Mouse (Mus musculus): Measurements from ENCODE around the gene Fam214a. TPM values are rescaled to one million over a fixed set of nuclear protein-coding genes. Genes with fewer than 3 reads are reported as not detected.

Gene Fam214a
- polyA plus RNA-seq, 1 experiment from 2014 or later = 3.7 TPM

DNA sequence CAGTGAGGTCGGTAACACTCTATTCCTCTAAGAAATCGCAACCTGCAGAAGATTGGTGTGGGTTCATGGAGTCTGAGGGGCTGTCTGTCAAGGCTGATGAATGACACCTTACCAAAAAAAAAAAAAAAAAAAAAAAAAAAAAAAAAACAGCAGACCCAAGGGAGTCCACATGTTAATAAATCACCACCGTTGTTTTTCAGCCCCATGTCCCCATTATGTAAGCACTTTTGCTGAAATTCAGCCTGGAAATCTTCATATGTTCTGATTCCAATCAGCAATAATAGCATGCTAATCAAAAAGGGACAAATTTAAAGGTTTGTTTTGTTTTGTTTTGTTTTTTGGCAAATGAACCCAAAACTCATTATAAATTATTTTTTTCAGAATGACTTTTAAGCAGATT is 37.1 kb upstream of the Fam214a start:
- Histone ChIP-seq H3K9ac (ENCODE audit: low read depth, low read length) (no peak overlapping the region), H3K4me1 (replicated peaks; ENCODE audit: control insufficient read depth, insufficient read depth, low read length) (no peaks in the 10 kb centered on the region), H3K27me3 (replicated peaks; ENCODE audit: control insufficient read depth, insufficient read depth, low read length) (no peaks in the 10 kb centered on the region), H3K4me3 (ENCODE audit: low read depth, low read length) (no peak overlapping the region), H3K27ac (ENCODE audit: low read depth, low read length) (no peak overlapping the region), H3K36me3 (ENCODE audit: control insufficient read depth, insufficient read depth, low read length) (no peaks in the 10 kb centered on the region), H3K4me2 (no peak overlapping the region), H3K9me3 (ENCODE audit: control insufficient read depth, low read length) (no peaks in the 10 kb centered on the region)
- WGBS = 84% methylated on average over 3 of the region's 3 CpGs
- DNase-seq (ENCODE audit: low spot score) (no peak), ATAC-seq (replicated peaks; ENCODE audit: low FRiP score) (no peak)

DNA sequence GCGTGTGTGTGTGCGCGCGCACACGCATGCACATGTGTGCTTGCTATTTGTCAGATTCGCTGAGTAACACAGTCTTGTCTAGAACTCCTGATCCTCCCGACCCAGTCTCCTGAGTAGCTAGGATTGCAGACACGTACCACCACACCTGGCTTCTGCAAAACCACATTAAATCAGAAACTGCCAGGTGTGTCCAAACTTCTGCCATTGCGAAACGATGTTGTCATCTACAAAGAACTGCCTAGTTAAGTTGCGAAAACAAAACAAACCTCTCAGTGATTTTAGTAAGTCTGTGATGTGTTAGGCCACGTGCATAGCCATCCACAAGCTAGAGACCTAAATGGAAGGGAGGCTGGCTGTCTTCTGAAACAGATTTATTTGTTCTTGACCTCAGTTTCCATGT is 32.2 kb upstream of the Fam214a start:
- 86% methylated on average over 12 of the region's 12 CpGs for WGBS

DNA sequence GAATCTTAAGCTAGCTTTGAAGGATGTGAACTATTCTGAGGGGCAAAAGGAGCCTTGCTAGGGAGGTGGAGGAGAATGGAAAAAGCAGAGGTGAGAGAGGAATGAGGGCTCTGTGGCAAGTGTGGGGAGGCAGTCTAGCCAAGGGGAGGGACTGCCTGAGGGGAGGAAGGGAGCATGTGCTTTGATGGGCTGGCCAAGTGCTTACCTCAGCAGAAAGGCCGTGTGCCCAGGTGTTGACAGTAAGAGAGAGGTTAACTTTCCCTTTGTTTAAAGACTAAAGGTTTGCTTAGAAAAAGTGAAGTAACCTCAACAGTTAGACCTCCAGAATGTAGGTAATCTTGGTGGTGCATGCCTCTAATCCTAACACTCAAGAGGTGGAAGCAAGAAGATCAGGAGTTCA is 31.3 kb upstream of the Fam214a start:
- DNase-seq (ENCODE audit: low spot score) (no peak), ATAC-seq (replicated peaks; ENCODE audit: low FRiP score) (no peak)
- Histone ChIP-seq H3K36me3 (ENCODE audit: control insufficient read depth, insufficient read depth, low read length) (no peaks in the 10 kb centered on the region), H3K27me3 (replicated peaks; ENCODE audit: control insufficient read depth, insufficient read depth, low read length) (no peaks in the 10 kb centered on the region), H3K4me3 (ENCODE audit: low read depth, low read length) (no peak overlapping the region), H3K9me3 (ENCODE audit: control insufficient read depth, low read length) (no peaks in the 10 kb centered on the region), H3K27ac (ENCODE audit: low read depth, low read length) (no peak overlapping the region), H3K9ac (ENCODE audit: low read depth, low read length) (no peak overlapping the region), H3K4me2 (no peak overlapping the region), H3K4me1 (replicated peaks; ENCODE audit: control insufficient read depth, insufficient read depth, low read length) (no peaks in the 10 kb centered on the region)
- WGBS = 42% methylated on average over 1 of the region's 1 CpGs

More for the DNA sequence above, 32.2 kb upstream of the Fam214a start:
- no peaks in the 10 kb centered on the region for H3K36me3 ChIP-seq (ENCODE audit: control insufficient read depth, insufficient read depth, low read length)
- no peak overlapping the region for H3K27ac ChIP-seq (ENCODE audit: low read depth, low read length)
- ATAC-seq (replicated peaks; ENCODE audit: low FRiP score) = no peak
- no peak overlapping the region for H3K9ac ChIP-seq (ENCODE audit: low read depth, low read length)
- no peaks in the 10 kb centered on the region for H3K4me1 ChIP-seq (replicated peaks; ENCODE audit: control insufficient read depth, insufficient read depth, low read length)
- no peak overlapping the region for H3K4me3 ChIP-seq (ENCODE audit: low read depth, low read length)
- no peaks in the 10 kb centered on the region for H3K27me3 ChIP-seq (replicated peaks; ENCODE audit: control insufficient read depth, insufficient read depth, low read length)
- DNase-seq (ENCODE audit: low spot score) = no peak
- no peak overlapping the region for H3K4me2 ChIP-seq
- H3K9me3 ChIP-seq (ENCODE audit: control insufficient read depth, low read length) = no peaks in the 10 kb centered on the region

DNA sequence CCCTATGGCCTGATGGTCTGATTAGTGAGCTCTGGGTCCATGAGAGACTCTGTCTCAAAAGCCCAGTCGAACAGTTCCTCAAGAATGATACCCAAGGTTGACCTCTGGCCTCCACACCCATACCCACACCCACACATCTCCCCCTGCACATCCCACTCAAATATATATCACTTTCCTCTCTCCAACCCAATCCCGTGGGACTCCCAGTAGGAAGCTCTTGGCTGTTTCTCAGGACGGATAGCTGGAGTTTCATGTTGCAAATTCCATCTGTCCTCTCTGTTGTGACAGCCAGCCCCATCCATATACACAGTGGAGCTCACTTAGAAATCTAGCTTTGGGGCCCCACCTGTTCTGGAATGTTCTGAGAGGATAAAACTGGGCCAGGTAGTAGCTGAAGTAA is 29.8 kb upstream of the Fam214a start:
- Histone ChIP-seq H3K9ac (ENCODE audit: low read depth, low read length) (no peak overlapping the region), H3K4me2 (no peak overlapping the region), H3K4me3 (ENCODE audit: low read depth, low read length) (no peak overlapping the region), H3K27me3 (replicated peaks; ENCODE audit: control insufficient read depth, insufficient read depth, low read length) (no peaks in the 10 kb centered on the region), H3K4me1 (replicated peaks; ENCODE audit: control insufficient read depth, insufficient read depth, low read length) (no peaks in the 10 kb centered on the region), H3K9me3 (ENCODE audit: control insufficient read depth, low read length) (no peaks in the 10 kb centered on the region), H3K36me3 (ENCODE audit: control insufficient read depth, insufficient read depth, low read length) (no peaks in the 10 kb centered on the region), H3K27ac (ENCODE audit: low read depth, low read length) (no peak overlapping the region)
- no peak for DNase-seq (ENCODE audit: low spot score)
- WGBS = 58% methylated on average over 3 of the region's 3 CpGs
- ATAC-seq (replicated peaks; ENCODE audit: low FRiP score) = no peak

DNA sequence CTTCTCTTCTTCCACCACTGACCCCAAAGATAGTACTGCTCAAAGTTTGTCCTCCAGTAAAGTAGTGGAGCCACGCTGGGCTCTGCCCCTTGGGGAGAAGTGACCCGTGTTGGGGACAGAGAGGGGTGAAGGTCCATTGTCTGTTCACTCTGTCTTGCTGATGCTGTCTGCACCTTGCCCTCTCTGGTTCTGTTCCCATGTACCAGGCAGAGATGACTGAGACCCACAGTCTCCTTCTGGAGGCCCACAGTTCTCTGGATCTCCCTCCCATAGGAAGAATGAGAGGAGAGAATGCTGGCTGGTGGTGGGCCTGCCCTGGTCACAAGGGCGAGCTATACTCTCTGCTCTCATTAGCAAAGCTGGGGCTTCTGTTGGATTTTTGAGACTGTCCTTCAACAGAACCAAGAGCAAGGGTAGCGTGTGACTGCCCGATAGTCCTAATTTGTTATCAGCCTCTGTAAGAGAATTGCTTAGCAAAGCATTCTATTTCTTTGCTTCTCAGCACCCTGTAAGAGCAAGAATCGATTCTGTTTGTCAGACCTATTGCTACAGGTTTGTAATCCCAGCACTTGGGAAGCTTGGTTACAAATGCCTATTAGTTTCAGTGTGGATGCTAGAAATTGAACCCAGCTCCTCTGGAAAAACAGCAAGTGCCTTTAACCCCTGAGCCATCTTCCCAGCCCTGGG is 29.2 kb upstream of the Fam214a start:
- Histone ChIP-seq H3K4me1 (replicated peaks; ENCODE audit: control insufficient read depth, insufficient read depth, low read length) (no peaks in the 10 kb centered on the region), H3K36me3 (ENCODE audit: control insufficient read depth, insufficient read depth, low read length) (no peaks in the 10 kb centered on the region), H3K27me3 (replicated peaks; ENCODE audit: control insufficient read depth, insufficient read depth, low read length) (no peaks in the 10 kb centered on the region), H3K4me2 (no peak overlapping the region), H3K9ac (ENCODE audit: low read depth, low read length) (no peak overlapping the region), H3K4me3 (ENCODE audit: low read depth, low read length) (no peak overlapping the region), H3K27ac (ENCODE audit: low read depth, low read length) (no peak overlapping the region), H3K9me3 (ENCODE audit: control insufficient read depth, low read length) (no peaks in the 10 kb centered on the region)
- DNase-seq (ENCODE audit: low spot score) (no peak), ATAC-seq (replicated peaks; ENCODE audit: low FRiP score) (no peak)
- 75% methylated on average over 6 of the region's 6 CpGs for WGBS

DNA sequence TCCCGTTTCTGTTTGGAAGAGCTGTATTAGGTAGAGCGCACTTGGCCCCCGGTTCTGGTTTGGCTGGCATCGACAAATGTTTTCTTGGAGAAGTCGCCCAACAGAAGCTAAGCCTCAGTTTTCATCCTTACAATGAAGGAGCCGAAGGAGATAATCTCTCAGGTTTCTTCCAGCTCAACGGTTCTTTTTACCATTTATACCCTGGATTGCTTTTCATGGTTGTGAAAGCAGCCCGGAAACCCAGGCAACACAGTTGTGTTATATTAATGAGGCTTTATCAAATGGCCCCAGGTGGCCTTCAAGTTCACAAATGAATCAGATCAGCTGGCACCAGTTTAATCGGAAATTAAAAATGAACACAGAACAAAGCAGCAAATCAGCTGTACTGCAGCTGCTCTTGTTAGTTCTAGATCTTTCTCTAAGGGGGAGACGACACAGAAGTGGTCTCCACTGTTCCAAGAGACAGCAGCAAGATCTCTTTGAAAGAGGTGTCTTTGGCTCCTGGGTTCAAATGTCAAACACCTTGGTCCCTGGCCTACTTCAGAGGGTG is 27.4 kb upstream of the Fam214a start:
- no peak overlapping the region for H3K4me3 ChIP-seq (ENCODE audit: low read depth, low read length)
- 84% methylated on average over 10 of the region's 10 CpGs for WGBS
- no peak overlapping the region for H3K27ac ChIP-seq (ENCODE audit: low read depth, low read length)
- no peak overlapping the region for H3K9ac ChIP-seq (ENCODE audit: low read depth, low read length)
- no peak for DNase-seq (ENCODE audit: low spot score)
- no peaks in the 10 kb centered on the region for H3K9me3 ChIP-seq (ENCODE audit: control insufficient read depth, low read length)
- H3K27me3 ChIP-seq (replicated peaks; ENCODE audit: control insufficient read depth, insufficient read depth, low read length) = no peaks in the 10 kb centered on the region
- no peaks in the 10 kb centered on the region for H3K36me3 ChIP-seq (ENCODE audit: control insufficient read depth, insufficient read depth, low read length)
- no peaks in the 10 kb centered on the region for H3K4me1 ChIP-seq (replicated peaks; ENCODE audit: control insufficient read depth, insufficient read depth, low read length)
- ATAC-seq (replicated peaks; ENCODE audit: low FRiP score) = no peak
- no peak overlapping the region for H3K4me2 ChIP-seq

DNA sequence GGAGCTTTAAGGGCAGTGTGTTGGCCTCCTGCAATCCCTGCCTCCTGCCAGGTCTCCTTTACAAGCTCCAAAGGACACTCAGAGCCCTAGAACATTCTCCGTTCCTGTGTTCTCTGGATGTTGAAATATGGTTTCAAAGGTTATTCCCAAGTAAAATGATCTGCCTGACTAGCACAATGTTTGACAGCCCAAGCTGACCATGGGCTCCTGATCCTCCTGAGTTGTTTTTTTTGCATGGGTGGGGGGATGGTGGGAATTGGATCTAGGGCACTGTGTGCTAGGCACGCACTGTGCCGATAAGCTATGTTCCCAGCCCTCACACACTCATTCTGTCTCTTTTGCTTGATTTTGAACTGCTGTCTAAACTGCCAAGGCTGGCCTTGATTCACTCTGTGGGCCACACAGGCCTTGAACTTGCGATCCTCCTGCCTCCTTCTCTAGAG is 22.7 kb upstream of the Fam214a start:
- DNase-seq (ENCODE audit: low spot score) = no peak
- no peak overlapping the region for H3K4me2 ChIP-seq
- no peaks in the 10 kb centered on the region for H3K4me1 ChIP-seq (replicated peaks; ENCODE audit: control insufficient read depth, insufficient read depth, low read length)
- no peak overlapping the region for H3K27ac ChIP-seq (ENCODE audit: low read depth, low read length)
- 76% methylated on average over 4 of the region's 4 CpGs for WGBS
- H3K4me3 ChIP-seq (ENCODE audit: low read depth, low read length) = no peak overlapping the region
- H3K9ac ChIP-seq (ENCODE audit: low read depth, low read length) = no peak overlapping the region
- H3K36me3 ChIP-seq (ENCODE audit: control insufficient read depth, insufficient read depth, low read length) = no peaks in the 10 kb centered on the region
- H3K9me3 ChIP-seq (ENCODE audit: control insufficient read depth, low read length) = no peaks in the 10 kb centered on the region
- no peak for ATAC-seq (replicated peaks; ENCODE audit: low FRiP score)
- no peaks in the 10 kb centered on the region for H3K27me3 ChIP-seq (replicated peaks; ENCODE audit: control insufficient read depth, insufficient read depth, low read length)

DNA sequence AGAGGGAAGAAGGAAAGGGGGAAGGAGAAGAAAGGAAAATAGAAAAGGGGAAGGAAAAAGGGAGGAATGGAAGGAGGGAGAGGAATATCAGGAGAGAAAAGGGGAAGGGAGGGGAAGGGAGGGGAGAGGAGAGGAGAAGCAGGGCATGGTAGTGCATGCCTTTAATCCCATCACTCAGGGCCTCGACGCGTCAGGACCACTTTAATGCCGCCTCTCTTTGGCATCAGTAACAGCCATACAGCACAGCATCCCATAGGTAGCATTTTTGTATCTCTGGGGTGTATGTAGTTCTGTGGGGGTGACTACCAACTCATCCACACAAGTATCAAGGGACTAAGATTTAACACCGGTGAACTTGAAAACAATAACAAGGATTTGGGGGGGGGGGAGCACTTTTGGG is 22.0 kb upstream of the Fam214a start:
- no peaks in the 10 kb centered on the region for H3K27me3 ChIP-seq (replicated peaks; ENCODE audit: control insufficient read depth, insufficient read depth, low read length)
- WGBS = 90% methylated on average over 5 of the region's 5 CpGs
- no peaks in the 10 kb centered on the region for H3K4me1 ChIP-seq (replicated peaks; ENCODE audit: control insufficient read depth, insufficient read depth, low read length)
- H3K27ac ChIP-seq (ENCODE audit: low read depth, low read length) = no peak overlapping the region
- H3K4me2 ChIP-seq = no peak overlapping the region
- no peaks in the 10 kb centered on the region for H3K36me3 ChIP-seq (ENCODE audit: control insufficient read depth, insufficient read depth, low read length)
- no peak for ATAC-seq (replicated peaks; ENCODE audit: low FRiP score)
- DNase-seq (ENCODE audit: low spot score) = no peak
- H3K9ac ChIP-seq (ENCODE audit: low read depth, low read length) = no peak overlapping the region
- H3K4me3 ChIP-seq (ENCODE audit: low read depth, low read length) = no peak overlapping the region
- H3K9me3 ChIP-seq (ENCODE audit: control insufficient read depth, low read length) = no peaks in the 10 kb centered on the region

DNA sequence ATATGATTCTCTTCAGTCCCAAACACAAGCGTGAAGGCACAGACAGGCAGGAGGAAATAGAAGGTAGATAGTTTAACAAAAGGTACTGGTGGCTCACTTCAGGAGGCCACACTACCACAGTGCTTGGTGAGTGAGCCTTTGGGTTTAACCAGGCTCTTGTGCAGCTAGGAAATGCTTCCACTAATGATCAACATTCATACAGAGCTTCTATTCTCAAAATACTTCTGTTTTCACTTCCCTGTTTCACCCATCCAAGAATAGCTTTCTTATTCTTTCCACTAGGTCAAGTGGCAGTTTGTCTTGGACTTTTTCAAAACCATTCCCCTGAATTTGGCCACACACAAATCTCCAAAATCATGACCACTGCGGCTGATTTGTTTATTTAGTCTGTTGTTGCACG is 17.4 kb upstream of the Fam214a start:
- Histone ChIP-seq H3K27me3 (replicated peaks; ENCODE audit: control insufficient read depth, insufficient read depth, low read length) (no peaks in the 10 kb centered on the region), H3K4me2 (no peak overlapping the region), H3K36me3 (ENCODE audit: control insufficient read depth, insufficient read depth, low read length) (no peaks in the 10 kb centered on the region), H3K4me3 (ENCODE audit: low read depth, low read length) (no peak overlapping the region), H3K9ac (ENCODE audit: low read depth, low read length) (no peak overlapping the region), H3K27ac (ENCODE audit: low read depth, low read length) (no peak overlapping the region), H3K9me3 (ENCODE audit: control insufficient read depth, low read length) (no peaks in the 10 kb centered on the region), H3K4me1 (replicated peaks; ENCODE audit: control insufficient read depth, insufficient read depth, low read length) (no peaks in the 10 kb centered on the region)
- no peak for ATAC-seq (replicated peaks; ENCODE audit: low FRiP score)
- DNase-seq (ENCODE audit: low spot score) = no peak
- 71% methylated on average over 3 of the region's 3 CpGs for WGBS
